Mouse (Mus musculus) urinary bladder, postnatal 36 days (tissue): Measurements from ENCODE around the gene Zfp213.

Source experiments
- DNase-seq, 2 experiments: peaks; one replicate each; pipeline ENCODE4 v3.0.0; 2022; ENCODE audit warnings: low spot score in 2 of 2, mixed read lengths in 1 of 2

Gene Zfp213

DNA sequence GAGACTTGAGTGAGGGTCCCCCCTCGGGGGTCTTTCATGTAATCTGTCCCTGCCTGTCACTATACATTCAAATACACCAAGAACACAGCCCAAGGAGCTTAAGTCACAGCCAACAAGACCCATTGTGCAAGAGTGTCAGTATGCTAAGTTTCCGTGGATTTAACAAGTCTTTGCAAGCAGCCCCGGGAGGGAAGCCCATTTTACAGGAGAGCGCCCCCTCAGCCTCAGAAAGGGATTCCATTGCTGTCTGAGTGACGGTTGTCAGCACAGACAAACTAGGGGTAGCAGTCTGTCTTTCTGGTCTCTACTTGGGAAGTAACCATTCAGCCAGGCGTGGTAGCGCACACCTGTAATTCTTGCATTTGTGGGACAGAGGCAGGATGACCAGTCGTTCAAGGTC is 10.1 kb upstream of the Zfp213 start:
- DNase-seq, result no peak

DNA sequence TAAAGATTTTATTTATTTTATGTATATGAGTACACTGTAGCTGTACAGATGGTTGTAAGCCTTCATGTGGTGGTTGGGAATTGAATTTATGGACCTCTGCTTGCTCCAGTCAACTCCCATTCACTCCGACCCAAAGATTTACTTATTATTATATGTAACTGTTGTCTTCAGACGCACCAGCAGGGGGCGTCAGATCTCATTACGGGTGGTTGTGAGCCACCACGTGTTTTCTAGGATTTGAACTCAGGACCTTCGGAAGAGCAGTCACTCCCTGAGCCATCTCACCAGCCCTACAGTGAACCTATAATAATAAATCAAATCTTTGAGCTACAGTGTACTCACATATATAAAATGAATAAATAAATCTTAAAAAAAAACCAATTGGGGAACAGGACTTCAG is 8.0 kb upstream of the Zfp213 start:
- no peak for DNase-seq

DNA sequence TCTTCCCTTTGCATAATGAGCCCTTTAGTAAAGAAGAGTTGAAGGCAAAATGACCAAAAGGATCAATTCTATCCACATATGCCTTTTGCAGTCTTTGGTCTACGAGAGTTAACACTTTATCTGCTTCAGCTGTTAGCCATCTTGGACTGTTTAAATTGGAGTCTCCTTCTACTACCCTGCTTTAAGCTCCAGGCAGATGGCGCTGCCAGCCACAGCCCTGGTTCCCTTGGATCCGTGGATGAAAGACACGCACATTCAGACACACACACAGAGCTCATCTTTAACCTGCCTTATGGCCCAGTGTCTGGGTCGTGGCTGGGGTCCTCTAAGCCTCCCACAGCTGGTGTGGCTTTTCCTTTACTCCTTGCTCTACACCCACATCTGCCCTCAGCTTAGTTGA is 7.0 kb upstream of the Zfp213 start:
- no peak for DNase-seq

DNA sequence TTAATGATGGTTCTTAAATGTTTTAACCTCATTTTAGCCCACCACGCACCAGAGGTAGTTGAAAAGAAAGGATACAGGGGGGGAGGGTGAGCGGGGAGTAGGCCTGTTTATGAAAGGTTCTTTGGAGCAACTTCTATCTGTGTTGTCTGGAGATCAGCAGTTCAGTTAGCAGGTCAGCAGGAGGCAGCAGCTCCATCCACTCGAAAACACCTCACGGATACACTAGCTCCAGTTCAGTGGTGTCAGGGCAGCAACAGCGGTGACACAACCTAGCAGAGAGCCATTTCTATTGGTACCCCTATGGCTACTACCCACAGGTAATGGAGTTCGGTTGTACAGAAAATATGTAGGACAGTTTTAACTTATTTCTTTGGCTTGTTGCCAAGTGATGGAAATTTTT is 6.0 kb upstream of the Zfp213 start:
- DNase-seq, result peak in 1 of 2 experiments; percentile 32

DNA sequence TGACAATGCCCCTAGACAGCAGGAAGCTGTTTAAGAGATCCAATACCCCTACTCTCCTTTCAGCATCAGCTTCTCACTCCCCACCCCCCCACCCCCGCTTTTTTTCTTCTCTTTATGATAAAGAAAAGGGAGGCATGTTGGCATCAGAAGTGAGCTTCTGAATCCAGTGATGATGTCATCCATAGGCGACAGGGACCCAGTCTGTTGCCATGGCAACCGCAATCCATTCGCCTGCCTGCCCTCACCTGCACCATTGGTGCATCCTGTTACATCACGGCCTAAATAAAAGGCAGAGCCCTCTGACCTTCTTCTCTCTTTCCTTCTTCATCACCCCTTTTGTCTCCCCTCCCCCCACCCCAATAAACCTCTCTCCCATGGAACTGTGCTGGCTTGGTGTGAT is 4.3 kb upstream of the Zfp213 start:
- no peak for DNase-seq

DNA sequence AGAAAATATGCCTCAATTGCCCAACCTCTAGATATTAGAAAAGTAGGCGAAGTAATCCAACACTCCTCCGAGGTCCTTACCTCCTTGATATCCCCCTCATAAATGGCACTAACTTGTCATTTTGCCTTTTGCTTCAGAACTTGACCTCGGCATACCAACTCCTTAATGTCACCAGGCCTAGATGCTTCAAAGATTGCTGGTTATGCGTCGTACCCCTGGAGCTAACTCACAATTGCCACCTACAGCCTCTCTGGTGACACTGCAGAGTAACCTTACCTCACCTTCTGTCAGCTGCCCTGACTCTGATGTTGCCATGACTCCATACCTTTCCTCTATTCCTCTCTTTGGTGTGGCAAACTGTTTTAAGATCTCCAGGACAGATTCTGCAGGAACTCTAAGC is 2.7 kb upstream of the Zfp213 start:
- DNase-seq, result no peak

DNA sequence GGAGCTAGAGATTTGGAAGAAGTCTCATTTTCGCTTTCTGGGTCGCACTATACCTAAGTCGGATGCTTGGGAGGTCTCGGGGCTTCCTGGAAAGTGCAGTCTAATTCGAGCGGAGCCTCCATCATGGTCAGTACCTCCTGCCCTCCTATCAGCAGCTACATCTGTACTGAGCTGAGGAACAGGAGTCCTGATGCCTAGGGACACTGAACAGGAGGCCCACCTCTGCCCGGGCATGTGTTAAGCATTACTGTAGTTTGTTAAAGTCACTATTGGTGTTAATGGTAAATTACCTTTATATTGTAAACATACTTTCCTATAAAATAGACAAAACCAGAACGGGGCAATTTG is 304 bp upstream of the Zfp213 start:
- DNase-seq, result no peak

DNA sequence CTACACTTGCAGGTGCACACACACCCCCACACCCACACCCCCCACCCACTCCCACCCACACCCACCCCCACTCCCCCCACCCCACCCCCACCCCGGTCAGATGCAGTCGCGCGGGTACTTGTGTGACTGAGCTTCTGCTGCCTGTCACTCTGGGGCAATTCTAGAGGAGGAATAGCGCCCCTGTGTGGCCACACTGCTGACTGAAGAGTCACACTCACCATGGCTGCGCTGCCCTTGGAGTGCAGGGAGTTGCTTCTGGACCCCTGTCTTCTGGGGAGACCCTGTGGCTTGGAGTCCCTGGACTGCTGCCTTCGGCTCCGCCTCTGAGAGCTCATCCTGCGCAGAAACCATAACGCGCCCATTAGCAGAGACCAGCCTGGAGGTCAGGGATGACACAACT is 4.3 kb downstream of the Zfp213 start:
- no peak for DNase-seq

DNA sequence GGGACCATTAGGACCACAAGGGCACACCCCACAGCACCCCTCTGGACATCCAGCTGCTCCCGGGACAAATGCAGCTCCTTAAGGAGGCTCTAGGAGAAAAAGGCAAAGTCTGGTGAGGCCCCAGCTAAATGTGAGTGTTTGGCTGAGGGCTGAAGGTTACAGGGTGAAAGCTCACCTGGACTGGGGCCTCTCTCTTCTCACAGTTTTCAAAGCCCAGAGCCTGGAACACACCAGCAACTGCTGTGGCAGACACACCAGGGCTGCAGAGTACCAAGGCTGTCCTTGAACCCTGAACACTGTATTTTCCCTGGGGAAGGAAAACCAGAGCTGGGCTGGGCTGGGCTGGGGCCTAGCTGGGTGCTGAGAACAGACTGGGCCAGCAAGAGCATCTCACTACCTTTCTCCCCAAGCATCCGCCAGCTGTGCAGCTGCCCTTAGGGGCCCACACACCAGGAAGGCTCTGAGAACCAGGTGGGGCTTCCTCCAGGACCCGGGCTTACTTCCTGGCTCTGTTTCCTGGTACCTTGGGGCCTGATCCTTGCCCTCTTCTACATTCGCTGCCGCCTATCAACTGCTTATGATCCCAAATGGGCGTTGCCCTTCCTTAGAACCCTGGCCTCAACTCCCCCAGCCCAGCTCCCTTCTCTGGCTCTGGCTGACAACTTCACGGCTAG is 8.7 kb downstream of the Zfp213 start:
- no peak for DNase-seq

DNA sequence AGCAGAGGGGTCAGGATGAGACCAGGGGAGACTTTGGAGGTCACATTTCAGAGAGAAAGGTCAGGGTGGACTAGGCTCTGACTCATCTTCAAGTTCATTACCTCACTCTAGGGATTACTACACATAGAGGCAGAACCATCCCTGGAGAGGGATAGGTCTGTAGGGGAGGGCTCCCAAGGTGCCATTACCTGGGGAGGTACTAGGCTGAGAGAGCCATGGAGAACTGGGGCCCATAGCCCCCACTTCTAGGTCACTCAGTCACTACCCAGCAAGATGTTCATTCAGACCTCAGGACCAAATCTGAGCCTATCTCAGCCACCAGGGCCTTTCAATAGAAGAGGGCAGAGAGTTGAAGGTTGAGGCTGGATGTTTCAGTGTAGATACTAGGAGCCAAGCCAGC is 9.7 kb downstream of the Zfp213 start:
- DNase-seq, result no peak

DNA sequence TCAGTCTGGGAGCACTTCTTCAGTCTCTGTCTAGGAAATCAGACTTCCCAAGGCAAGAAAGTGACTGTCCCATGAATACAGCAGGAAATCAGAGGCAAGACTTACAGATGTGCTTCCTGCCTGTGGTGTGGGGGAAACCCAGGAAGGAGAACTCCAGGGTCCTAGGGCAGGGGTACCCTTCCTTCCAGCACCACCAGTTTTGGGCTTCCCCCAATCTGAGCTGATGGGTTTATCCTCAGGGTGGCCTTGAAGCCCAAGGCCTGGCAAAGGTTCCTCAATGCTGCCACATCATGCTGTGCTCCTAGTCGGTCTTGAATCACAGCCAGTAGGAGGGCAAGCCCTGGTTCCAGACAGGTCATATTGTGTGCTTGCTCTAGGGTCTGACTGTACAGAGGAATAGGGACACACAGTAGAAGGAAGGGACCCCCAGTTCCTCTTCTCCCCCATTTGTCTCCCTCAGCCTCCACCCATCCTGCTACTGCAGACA is 10.4 kb downstream of the Zfp213 start:
- DNase-seq, result no peak

DNA sequence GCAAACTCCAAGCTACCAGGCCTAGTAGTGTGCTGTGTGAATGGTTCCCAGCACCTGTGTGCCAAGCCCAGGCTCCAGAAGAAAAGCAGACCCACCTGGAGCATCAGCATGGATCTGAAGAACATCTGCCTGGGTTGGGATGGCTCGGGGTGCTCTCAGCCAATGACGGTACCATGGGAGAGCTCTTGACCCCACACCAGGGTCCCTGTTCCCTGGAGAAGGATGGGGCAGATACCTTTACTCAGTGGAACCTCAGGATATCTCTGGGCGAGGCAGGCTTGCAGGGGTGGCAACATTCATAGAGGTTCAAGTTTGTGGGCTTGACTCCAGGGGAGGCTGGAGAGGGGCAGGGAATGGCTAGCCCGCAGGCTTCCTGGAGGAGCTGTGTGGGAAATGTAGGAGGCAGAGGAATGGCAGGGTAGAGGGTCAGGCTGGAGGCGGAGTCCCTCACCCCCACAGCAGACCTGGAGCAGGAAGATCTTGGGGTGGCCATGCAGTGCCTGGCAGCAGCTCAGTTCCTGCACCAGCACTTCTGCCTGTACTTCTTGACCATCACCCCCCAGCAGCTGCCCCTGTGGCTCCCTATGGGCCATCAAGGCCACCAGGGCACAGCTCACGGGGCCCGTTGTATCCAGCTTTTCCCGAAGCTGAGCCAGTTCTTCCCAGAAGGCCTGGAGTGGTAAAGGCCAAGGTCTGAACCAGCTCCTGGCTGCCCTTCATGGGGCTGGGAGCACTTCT is 11.0 kb downstream of the Zfp213 start:
- no peak for DNase-seq

DNA sequence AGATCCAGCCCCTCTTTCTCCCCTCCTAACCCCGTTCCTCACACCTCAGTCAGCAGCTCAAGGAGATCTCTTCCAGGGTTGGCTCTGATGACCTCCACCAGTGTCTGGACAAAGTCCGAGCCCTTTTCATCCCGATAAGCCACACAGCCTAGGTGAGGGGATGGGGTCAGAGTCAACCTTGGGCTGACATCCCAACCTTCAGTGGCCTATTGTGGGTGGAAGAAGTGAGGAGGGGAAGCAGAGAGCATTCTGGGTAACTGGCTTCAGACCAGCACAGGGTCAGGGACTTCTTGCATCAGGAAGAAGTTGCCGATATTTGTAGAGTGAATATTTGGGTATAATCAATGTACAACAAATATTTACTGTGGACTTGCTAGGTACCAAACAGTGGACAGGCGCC is 12.1 kb downstream of the Zfp213 start:
- DNase-seq, result no peak

DNA sequence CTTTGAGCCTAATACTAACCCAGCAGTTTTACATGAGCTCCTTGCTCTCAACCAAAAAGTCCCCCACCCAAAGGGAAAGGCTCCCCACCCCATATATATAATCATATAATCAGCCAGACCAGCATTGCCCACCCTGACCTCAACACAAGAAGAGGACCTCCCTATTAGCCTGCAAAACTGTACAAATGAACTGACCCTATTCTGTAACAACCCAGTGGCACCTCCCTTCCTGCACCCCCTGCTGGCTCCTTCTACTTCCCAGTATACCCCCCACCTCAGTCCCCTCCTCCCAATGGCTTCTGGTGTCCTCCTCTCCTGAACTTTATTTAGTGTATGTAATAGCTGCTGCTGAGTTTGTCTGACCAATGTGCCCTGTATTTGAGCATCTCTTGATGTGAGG is 12.6 kb downstream of the Zfp213 start:
- DNase-seq, result no peak

DNA sequence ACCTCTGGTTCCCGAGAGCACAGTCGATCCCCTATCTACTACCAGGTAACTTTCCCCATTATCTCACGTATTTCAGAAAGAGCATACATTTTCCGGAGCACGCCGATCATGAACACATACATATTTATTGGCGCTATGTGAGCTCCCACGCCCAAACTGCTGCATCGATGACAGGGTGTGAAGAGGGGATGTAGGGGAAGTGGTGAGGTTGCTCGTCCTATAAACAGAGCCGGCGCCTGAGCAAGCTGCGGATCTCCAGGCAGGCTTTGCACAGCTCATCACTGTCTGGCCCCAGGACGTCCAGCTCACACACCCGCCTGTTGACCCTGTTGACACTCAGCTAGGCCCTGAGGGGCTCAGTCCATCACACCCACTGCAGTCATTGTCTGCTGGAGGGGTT is 13.2 kb downstream of the Zfp213 start:
- no peak for DNase-seq

DNA sequence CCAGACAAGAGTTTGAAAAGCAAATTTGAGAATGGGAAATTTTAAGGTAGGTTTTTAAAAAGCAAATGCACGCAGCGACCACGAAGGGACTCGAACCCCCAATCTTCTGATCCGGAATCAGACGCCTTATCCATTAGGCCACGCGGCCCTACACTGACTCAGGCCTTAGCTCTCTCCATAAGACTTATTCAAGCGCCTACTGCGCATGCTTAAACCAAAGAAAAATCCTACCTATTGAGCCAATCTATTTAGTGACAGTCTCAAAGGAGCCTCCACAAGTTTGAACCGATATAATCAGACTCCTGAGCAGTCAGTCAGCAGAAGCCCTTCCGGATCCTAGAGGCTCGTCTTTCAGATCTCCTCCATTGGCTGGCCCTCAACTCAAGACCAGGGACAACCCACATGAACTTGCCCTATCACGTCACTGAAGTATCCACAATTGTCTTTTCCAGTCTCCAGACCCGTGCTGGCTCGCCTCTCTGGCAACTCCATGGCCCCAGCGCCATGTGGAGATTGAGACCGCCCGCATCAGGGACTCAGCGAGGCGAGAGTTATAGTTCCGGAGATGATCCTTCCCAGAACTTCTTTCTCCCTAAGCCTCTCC is 13.7 kb downstream of the Zfp213 start:
- peak; percentile 94 to 96 for DNase-seq

DNA sequence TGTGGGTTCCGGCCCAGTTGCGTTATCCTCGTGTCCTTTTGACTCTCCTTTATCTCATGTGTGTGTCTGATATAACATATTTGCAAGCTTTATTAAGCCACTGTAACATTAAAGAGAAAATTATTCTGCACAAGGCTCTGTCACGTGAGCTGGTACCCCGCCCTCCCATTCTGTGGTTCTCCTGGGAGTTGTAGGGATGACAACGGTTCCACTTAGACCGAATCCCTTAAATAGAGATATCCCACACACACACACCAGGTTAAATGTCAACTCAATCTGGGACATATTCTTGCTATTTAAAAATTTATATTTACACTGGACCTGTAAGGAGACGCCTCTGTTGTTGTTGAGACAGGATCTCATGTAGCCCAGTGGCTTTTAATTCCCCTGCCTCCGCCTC is 14.6 kb downstream of the Zfp213 start:
- no peak for DNase-seq

DNA sequence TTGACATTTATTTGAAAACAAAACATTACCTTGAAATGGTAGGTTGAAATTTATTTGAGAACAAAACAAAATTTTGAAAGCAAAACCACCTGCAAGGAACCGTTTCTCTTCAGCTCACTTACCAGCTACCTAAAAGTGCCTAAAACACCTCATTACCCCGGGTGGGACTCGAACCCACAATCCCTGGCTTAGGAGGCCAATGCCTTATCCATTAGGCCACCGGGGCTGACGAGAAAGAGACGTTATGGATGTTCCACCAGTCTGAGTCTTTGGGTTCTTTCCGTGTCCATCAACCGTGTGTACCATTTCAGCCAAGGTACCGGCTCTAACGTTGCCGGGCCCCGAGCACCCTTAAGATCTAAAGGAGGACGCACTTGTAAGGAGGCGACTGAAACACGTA is 15.4 kb downstream of the Zfp213 start:
- peak; percentile 77 to 80 for DNase-seq

DNA sequence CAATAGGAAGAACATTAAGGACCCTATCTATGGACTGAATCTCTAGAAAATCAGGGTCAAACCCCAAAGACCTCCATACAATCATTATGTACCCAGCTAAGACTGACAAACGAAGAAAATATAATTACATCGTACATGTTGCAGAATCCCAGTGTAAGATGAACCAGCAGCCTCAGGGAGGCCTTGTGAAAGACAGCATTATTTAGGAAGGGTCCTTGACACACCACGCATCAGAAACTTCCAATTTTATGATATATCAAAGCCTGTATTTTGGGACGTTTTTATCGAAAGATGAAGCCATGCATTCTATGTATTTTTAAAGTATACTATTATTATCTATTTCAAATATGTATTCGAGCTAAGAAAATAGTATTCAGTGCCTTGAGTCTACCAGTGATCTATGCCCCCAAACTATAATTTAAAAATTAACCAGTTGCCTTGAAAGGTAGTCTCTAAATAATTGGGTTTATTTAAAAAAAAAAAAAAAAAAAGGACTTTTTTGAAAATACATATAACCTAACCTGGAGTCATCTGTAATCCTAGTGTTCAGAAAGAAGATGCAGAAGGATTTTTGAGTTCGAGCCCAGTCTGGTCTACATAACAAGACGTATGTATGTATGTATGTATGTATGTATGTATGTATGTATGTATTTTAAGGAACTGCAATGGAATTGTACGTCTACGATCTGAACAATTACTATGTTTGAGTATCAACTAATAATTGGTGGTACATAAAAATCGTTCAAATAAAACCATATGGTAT is 16.2 kb downstream of the Zfp213 start:
- no peak for DNase-seq

DNA sequence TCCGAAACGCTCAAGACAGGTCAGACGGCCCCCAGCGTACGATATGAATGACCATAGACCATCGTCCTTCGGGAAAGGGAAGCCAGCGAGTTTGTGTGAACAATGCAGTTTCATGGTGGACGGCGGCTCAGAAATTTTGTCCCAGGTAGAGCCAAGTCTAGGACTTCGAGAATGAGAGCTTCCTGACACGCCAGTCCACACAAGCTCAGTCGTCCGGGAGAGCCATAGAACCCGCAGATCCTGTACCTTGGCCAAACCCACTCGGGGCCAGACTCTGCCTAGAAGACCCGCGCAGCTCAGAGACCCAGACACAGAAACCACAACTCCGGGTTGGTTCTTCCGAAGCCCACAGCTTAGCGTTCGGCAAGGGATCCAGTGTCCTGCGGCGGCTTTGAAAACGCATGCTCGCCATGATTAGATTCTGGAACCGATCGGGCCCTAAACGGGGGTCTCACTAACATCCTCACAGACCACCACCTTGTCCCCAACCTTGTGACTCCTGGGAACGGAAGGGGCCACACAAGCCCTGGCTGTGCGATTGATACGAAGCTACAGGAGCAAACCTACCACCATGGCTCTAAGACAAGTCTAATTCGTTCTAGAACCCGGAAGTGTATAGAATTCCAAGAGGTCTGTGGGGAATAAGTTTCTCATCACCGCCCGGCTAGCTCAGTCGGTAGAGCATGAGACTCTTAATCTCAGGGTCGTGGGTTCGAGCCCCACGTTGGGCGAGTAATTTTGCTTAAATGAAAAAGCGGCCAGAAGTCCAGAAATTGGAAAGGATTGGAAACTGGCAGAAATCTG is 17.1 kb downstream of the Zfp213 start:
- DNase-seq, result peak; percentile 83 to 85

DNA sequence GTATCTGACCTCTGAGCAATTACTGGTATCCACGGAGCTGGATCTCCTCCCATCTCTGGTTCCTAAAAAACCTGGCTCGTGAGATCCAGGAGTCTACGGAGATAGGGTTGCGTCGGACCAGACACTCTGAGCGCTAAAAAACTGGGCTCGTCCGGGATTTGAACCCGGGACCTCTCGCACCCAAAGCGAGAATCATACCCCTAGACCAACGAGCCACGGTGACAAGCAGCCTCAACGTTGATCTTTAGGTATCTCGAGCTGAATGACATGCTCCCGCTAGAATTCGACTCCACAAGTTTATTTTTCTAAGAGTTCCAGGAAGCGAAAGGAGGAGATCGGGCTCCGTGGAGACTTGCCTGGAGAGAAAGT is 17.7 kb downstream of the Zfp213 start:
- DNase-seq, result no peak

DNA sequence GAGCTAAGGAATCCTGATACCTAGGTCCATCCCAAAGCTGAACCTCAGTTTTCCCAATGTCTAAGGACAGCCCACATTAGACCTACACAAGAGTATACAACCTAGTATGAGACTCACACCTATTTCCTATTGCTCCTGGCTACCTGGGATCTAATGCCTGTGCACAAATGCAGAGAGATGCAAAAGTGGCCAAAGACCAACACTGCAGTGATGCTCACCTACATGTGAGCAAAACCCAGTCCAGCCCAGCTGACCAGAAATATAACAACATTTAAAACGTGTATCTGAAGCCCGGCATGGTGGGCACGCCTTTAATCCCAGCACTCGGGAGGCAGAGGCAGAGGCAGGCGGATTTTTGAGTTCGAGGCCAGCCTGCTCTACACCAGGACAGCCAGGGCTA is 18.2 kb downstream of the Zfp213 start:
- no peak for DNase-seq
